Mouse (Mus musculus): ENCODE results near the gene Cd2bp2.

DNA sequence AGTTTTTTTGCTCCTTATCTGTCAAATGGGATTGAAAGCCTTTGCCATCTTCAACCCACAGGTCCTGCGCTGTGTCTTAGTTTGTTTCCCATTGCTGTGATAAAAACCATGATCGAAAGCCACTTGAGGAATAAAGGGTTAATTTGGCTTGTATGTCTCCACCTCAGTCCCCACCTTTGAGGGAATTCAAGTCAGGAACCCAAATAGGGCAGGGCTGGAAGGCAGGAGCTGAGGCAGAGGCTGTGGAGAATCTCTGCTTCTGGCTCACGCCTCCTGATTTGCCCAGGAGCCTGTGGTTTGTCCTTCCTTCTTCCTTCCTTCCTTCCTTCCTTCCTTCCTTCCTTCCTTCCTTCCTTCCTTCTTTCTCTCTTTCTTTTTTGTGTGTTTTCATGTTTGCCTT is 27.3 kb upstream of the Cd2bp2 start:
- TF ChIP-seq POLR2A (IDR thresholded peaks at IDR 0.05; ENCODE audit: low read depth, low read length), result no peak
- no peak for TF ChIP-seq CTCF (IDR thresholded peaks at IDR 0.05; ENCODE audit: borderline replicate concordance, insufficient read depth, low read length)
